Mouse (Mus musculus) testis, adult 2 months (tissue): ENCODE results near the gene Rad18.

Experiments used
- CTCF ChIP-seq: fragments of 200-500 bp; IDR thresholded peaks from 2 replicates; pipeline ENCODE4 v1.5.1; 2012; ENCODE audit warnings: low read depth, mild to moderate bottlenecking, inconsistent platforms, low read length, moderate library complexity; ENCODE audit not compliant: control insufficient read depth, insufficient read depth, insufficient replicate concordance
- POLR2A ChIP-seq: fragments of 200-500 bp; IDR thresholded peaks from 2 replicates; pipeline ENCODE4 v1.6.1; 2012; ENCODE audit warnings: low read depth, mild to moderate bottlenecking, inconsistent platforms, low read length, moderate library complexity; ENCODE audit not compliant: control insufficient read depth

GRCm38 (mm10) chr6:112719983-112720382 is 23.5 kb upstream of the Rad18 start:
- TF ChIP-seq POLR2A (no peak), CTCF (no peak)
